Mouse (Mus musculus): Measurements from ENCODE around the gene Itfg2. TPM values are rescaled to one million over a fixed set of nuclear protein-coding genes. Genes with fewer than 3 reads are reported as not detected.
A peak's percentile ranks its signal among the peaks of the same experiment; 100 is the strongest.

Gene Itfg2
- polyA plus RNA-seq, 1 experiment from 2014 or later: 38.4 TPM

- Histone ChIP-seq H3K4me2 (replicated peaks) (no peak overlapping the region), H3K27me3 (no peaks in the 10 kb centered on the region), H3K9me3 (no peaks in the 10 kb centered on the region), H3K4me3 (no peak overlapping the region), H3K4me1 (peaks cover 10% of the 10 kb centered on the region), H3K27ac (no peak overlapping the region), H3K36me3 (peaks cover 86% of the 10 kb centered on the region), H3K9ac (no peak overlapping the region)
- ATAC-seq (ENCODE audit: insufficient number of reproducible peaks, insufficient read depth, low FRiP score, low TSS enrichment): no peak
- WGBS: 94% methylated on average over 13 of the region's 13 CpGs
These were observed 7.7 kb upstream of the Itfg2 start for GRCm38 (mm10) chr6:128432356-128432915.

- peaks cover 70% of the 10 kb centered on the region for H3K36me3 ChIP-seq
- H3K9ac ChIP-seq: no peak overlapping the region
- no peak overlapping the region for H3K4me2 ChIP-seq (replicated peaks)
- no peaks in the 10 kb centered on the region for H3K4me1 ChIP-seq
- no peak overlapping the region for H3K4me3 ChIP-seq
- ATAC-seq (ENCODE audit: insufficient number of reproducible peaks, insufficient read depth, low FRiP score, low TSS enrichment): no peak
- 88% methylated on average over 6 of the region's 6 CpGs for WGBS
- no peak overlapping the region for H3K27ac ChIP-seq
- no peaks in the 10 kb centered on the region for H3K27me3 ChIP-seq
- no peaks in the 10 kb centered on the region for H3K9me3 ChIP-seq
These were observed 5.1 kb upstream of the Itfg2 start for GRCm38 (mm10) chr6:128429826-128430225.

- Histone ChIP-seq H3K9ac (no peak overlapping the region), H3K4me2 (replicated peaks) (no peak overlapping the region), H3K4me1 (no peaks in the 10 kb centered on the region), H3K27ac (no peak overlapping the region), H3K27me3 (no peaks in the 10 kb centered on the region), H3K4me3 (no peak overlapping the region), H3K9me3 (no peaks in the 10 kb centered on the region), H3K36me3 (peaks cover 65% of the 10 kb centered on the region)
- 96% methylated on average over 2 of the region's 2 CpGs for whole genome bisulfite sequencing
- no peak for ATAC-seq (ENCODE audit: insufficient number of reproducible peaks, insufficient read depth, low FRiP score, low TSS enrichment)
These were observed 4.6 kb upstream of the Itfg2 start for GRCm38 (mm10) chr6:128429300-128429699.

DNA sequence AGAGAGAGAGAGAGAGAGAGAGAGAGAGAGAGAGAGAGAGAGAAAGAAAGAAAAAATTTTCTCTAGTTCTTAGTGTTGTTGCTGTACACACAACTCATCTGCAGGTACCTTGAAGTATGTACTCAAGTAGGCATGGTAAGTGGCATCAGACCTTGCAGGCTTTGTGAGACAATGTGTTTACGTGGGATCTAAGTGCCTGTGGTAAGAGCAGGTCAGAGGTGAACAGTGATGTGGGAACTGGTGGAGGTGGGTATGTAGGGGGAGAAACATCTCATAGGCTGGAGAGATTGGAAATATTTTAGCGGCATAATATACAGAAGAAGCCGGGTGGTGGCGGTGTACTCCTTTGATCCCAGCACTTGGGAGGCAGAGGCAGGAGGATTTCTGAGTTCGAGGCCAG lies 2.8 kb upstream of the Itfg2 start:
- H3K9me3 ChIP-seq: no peaks in the 10 kb centered on the region
- H3K9ac ChIP-seq: no peak overlapping the region
- ATAC-seq (ENCODE audit: insufficient number of reproducible peaks, insufficient read depth, low FRiP score, low TSS enrichment): no peak
- no peak overlapping the region for H3K4me3 ChIP-seq
- WGBS: 85% methylated on average over 5 of the region's 5 CpGs
- no peak overlapping the region for H3K27ac ChIP-seq
- no peaks in the 10 kb centered on the region for H3K27me3 ChIP-seq
- 0 out of 2 replicates have a peak, but pooled peaks cover 3% of the 10 kb centered on the region for H3K4me1 ChIP-seq
- H3K36me3 ChIP-seq: peaks cover 47% of the 10 kb centered on the region
- no peak overlapping the region for H3K4me2 ChIP-seq (replicated peaks)

- ATAC-seq (ENCODE audit: insufficient number of reproducible peaks, insufficient read depth, low FRiP score, low TSS enrichment): no peak
- H3K4me2 ChIP-seq (replicated peaks): peak overlapping the region; percentile 73
- WGBS: 21% methylated on average over 9 of the region's 9 CpGs
- peak overlapping the region; percentile 92; the same call in 1 of the 2 replicates for H3K27ac ChIP-seq
- 0 out of 2 replicates have a peak, but pooled peaks cover 3% of the 10 kb centered on the region for H3K4me1 ChIP-seq
- H3K36me3 ChIP-seq: peaks cover 23% of the 10 kb centered on the region
- H3K4me3 ChIP-seq: peak overlapping the region; percentile 60
- no peaks in the 10 kb centered on the region for H3K9me3 ChIP-seq
- H3K9ac ChIP-seq: peak overlapping the region; percentile 65
- no peaks in the 10 kb centered on the region for H3K27me3 ChIP-seq
These were observed 315 bp upstream of the Itfg2 start for GRCm38 (mm10) chr6:128425046-128425445.

- no peak for ATAC-seq (ENCODE audit: insufficient number of reproducible peaks, insufficient read depth, low FRiP score, low TSS enrichment)
- Histone ChIP-seq H3K4me3 (peak overlapping the region; percentile 60), H3K4me2 (replicated peaks) (peak overlapping the region; percentile 73)
These were observed 1.0 kb downstream of the Itfg2 start for GRCm38 (mm10) chr6:128423496-128424268.

GRCm38 (mm10) chr6:128421480-128421879 lies 3.3 kb downstream of the Itfg2 start:
- ATAC-seq (ENCODE audit: insufficient number of reproducible peaks, insufficient read depth, low FRiP score, low TSS enrichment): no peak
- no peak overlapping the region for H3K4me2 ChIP-seq (replicated peaks)
- 0 out of 2 replicates have a peak, but pooled peaks cover 3% of the 10 kb centered on the region for H3K4me1 ChIP-seq
- H3K9ac ChIP-seq: no peak overlapping the region
- no peaks in the 10 kb centered on the region for H3K9me3 ChIP-seq
- no peak overlapping the region for H3K27ac ChIP-seq
- WGBS: 89% methylated on average over 3 of the region's 3 CpGs
- no peaks in the 10 kb centered on the region for H3K36me3 ChIP-seq
- no peaks in the 10 kb centered on the region for H3K27me3 ChIP-seq
- H3K4me3 ChIP-seq: no peak overlapping the region

More at GRCm38 (mm10) chr6:128423496-128424268, 1.0 kb downstream of the Itfg2 start:
- Histone ChIP-seq H3K27ac (peak overlapping the region; percentile 92; the same call in 1 of the 2 replicates), H3K4me1 (0 out of 2 replicates have a peak, but pooled peaks cover 3% of the 10 kb centered on the region), H3K27me3 (no peaks in the 10 kb centered on the region), H3K9me3 (no peaks in the 10 kb centered on the region), H3K36me3 (peaks cover 13% of the 10 kb centered on the region; the same call in 1 of the 2 replicates), H3K9ac (peak overlapping the region; percentile 65)
- WGBS: 51% methylated on average over 16 of the region's 16 CpGs

DNA sequence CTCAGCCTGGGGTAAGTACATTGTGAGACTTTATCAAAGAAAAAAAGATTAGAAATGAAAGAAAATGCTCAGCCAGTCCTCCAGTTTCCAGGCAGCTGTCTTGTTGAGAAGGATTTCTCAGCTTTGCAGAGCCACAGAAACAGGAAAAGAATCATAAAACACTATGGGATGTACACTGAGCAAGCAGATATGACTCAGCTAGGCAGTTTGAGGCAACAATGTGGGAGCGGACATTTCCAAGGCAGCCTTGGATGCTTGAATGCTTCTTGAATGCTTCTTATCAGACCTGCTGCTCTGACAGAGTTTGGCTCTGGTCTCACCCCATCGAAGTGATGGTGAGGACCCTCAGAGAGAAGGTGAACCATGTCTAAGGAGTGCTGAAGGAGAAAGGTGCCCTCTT lies 3.7 kb downstream of the Itfg2 start:
- H3K4me1 ChIP-seq: 0 out of 2 replicates have a peak, but pooled peaks cover 3% of the 10 kb centered on the region
- no peak overlapping the region for H3K4me3 ChIP-seq
- no peak overlapping the region for H3K27ac ChIP-seq
- no peak overlapping the region for H3K9ac ChIP-seq
- 0 out of 2 replicates have a peak, but pooled peaks cover under 1% of the 10 kb centered on the region for H3K36me3 ChIP-seq
- WGBS: 96% methylated on average over 2 of the region's 2 CpGs
- ATAC-seq (ENCODE audit: insufficient number of reproducible peaks, insufficient read depth, low FRiP score, low TSS enrichment): no peak
- no peaks in the 10 kb centered on the region for H3K27me3 ChIP-seq
- no peaks in the 10 kb centered on the region for H3K9me3 ChIP-seq
- H3K4me2 ChIP-seq (replicated peaks): no peak overlapping the region

GRCm38 (mm10) chr6:128418076-128418475 lies 6.7 kb downstream of the Itfg2 start:
- Histone ChIP-seq H3K36me3 (peaks cover 6% of the 10 kb centered on the region), H3K4me3 (no peak overlapping the region), H3K27me3 (no peaks in the 10 kb centered on the region), H3K4me1 (no peaks in the 10 kb centered on the region), H3K9ac (no peak overlapping the region), H3K4me2 (replicated peaks) (no peak overlapping the region), H3K27ac (no peak overlapping the region), H3K9me3 (no peaks in the 10 kb centered on the region)
- no peak for ATAC-seq (ENCODE audit: insufficient number of reproducible peaks, insufficient read depth, low FRiP score, low TSS enrichment)
- 100% methylated on average over 1 of the region's 1 CpGs for WGBS

- H3K9ac ChIP-seq: no peak overlapping the region
- H3K4me1 ChIP-seq: no peaks in the 10 kb centered on the region
- H3K27me3 ChIP-seq: no peaks in the 10 kb centered on the region
- no peaks in the 10 kb centered on the region for H3K9me3 ChIP-seq
- H3K4me2 ChIP-seq (replicated peaks): no peak overlapping the region
- H3K27ac ChIP-seq: no peak overlapping the region
- ATAC-seq (ENCODE audit: insufficient number of reproducible peaks, insufficient read depth, low FRiP score, low TSS enrichment): no peak
- WGBS: 91% methylated on average over 5 of the region's 5 CpGs
- peaks cover 23% of the 10 kb centered on the region for H3K36me3 ChIP-seq
- no peak overlapping the region for H3K4me3 ChIP-seq
These were observed 8.6 kb downstream of the Itfg2 start for GRCm38 (mm10) chr6:128416169-128416568.

GRCm38 (mm10) chr6:128411115-128411514 lies 13.6 kb downstream of the Itfg2 start:
- no peaks in the 10 kb centered on the region for H3K4me1 ChIP-seq
- no peaks in the 10 kb centered on the region for H3K9me3 ChIP-seq
- no peak overlapping the region for H3K9ac ChIP-seq
- no peaks in the 10 kb centered on the region for H3K27me3 ChIP-seq
- no peak overlapping the region for H3K4me3 ChIP-seq
- WGBS: 16% methylated on average over 3 of the region's 3 CpGs
- H3K36me3 ChIP-seq: peaks cover 59% of the 10 kb centered on the region
- no peak for ATAC-seq (ENCODE audit: insufficient number of reproducible peaks, insufficient read depth, low FRiP score, low TSS enrichment)
- no peak overlapping the region for H3K4me2 ChIP-seq (replicated peaks)
- H3K27ac ChIP-seq: no peak overlapping the region

GRCm38 (mm10) chr6:128410305-128410704 lies 14.4 kb downstream of the Itfg2 start:
- Histone ChIP-seq H3K4me1 (no peaks in the 10 kb centered on the region), H3K4me3 (no peak overlapping the region), H3K36me3 (peaks cover 54% of the 10 kb centered on the region), H3K9ac (no peak overlapping the region), H3K9me3 (no peaks in the 10 kb centered on the region), H3K27ac (no peak overlapping the region), H3K27me3 (no peaks in the 10 kb centered on the region), H3K4me2 (replicated peaks) (no peak overlapping the region)
- 94% methylated on average over 13 of the region's 13 CpGs for WGBS
- no peak for ATAC-seq (ENCODE audit: insufficient number of reproducible peaks, insufficient read depth, low FRiP score, low TSS enrichment)

All from embryonic facial prominence, embryonic 12.5 days (tissue).